Mouse (Mus musculus) yolk sac, embryonic 10.5 days (tissue): ENCODE measurements around the gene Defa17.
"Not testable (repeated sequence)": the region's sequence is repeated elsewhere in the genome, so short reads cannot be mapped to it uniquely, and the experiment has no call there.

Experiments used
- DNase-seq: peaks from one replicate; pipeline ENCODE4 v3.0.0-alpha.2; 2017; ENCODE audit warnings: low spot score

Gene Defa17

GRCm38 (mm10) chr8:21655480-21655879 lies at the start of gene Defa17:
Defa17 (plus strand) TSS chr8:21655780.
- not testable (repeated sequence) for DNase-seq

GRCm38 (mm10) chr8:21617883-21618282 lies 37.7 kb upstream of the Defa17 start, which contains the start of gene Defa26:
Defa26 (plus strand) TSS chr8:21618183.
- DNase-seq, result not testable (repeated sequence)

DNA sequence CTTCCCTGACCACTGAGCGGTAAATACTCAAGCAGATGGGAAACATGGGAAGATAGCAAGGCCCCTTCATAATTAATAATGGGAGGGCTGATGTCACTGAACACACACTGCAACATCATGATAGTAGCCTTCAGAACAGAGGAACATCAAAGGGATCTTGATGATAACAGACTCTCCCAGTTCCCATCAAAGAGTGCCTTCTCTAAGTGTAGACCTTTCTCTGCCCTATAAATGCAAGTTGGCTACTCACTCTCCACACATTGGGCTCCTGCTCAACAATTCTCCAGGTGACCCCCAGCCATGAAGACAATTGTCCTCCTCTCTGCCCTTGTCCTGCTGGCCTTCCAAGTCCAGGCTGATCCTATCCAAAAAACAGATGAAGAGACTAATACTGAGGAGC lies 9.9 kb downstream of the Defa17 start, which contains the start of gene Defa34:
TSS of gene Defa34 (plus strand) at position 301 of the 400 bp plus-strand sequence.
- not testable (repeated sequence) for DNase-seq

- DNase-seq, result not testable (repeated sequence)
Measured at GRCm38 (mm10) chr8:21703545-21703944, 48.0 kb downstream of the Defa17 start, which contains the start of gene AY761184. AY761184 (minus strand) TSS chr8:21703645.
